Mouse (Mus musculus) kidney, adult 10 weeks (tissue): ENCODE measurements around the gene Gm20831. TPM values are rescaled to one million over a fixed set of nuclear protein-coding genes. Genes with fewer than 3 reads are reported as not detected.

Source experiments
- polyA plus RNA-seq: library from polyadenylated mRNA; stranded (reverse); fragments of 350-450 nt; fragmentation: Illumina TruSeq; extraction: RNeasy Lipid Tissue Mini Kit (QIAGEN cat#74804); gene quantifications from one replicate; pipeline ENCODE4 v1.2.3, GENCODE M21; 2014; ENCODE audit warnings: low read depth, low replicate concordance

Gm20831 gene
- polyA plus RNA-seq: not detected

GRCm38 (mm10) chrY:17874441-17874840, at the start of gene Gm20831, which contains the start of gene Gm20772:
Gene Gm20831, plus strand, starts transcription at chrY:17874741.
Gene Gm20772, plus strand, starts transcription at chrY:17874741.

GRCm38 (mm10) chrY:17846166-17846565, 28.4 kb upstream of the Gm20831 start, which contains the start of gene Gm21904:
Gene Gm21904, minus strand, starts transcription at chrY:17846266.

GRCm38 (mm10) chrY:17937230-17937629, 62.7 kb downstream of the Gm20831 start, which contains the start of gene Srsy:
Gene Srsy, minus strand, starts transcription at chrY:17937330.

Other genes with a start within 250 kb of the Gm20831 start
- gene Gm21904, start 28.5 kb upstream of the Gm20831 start, polyA plus RNA-seq: not detected
- not detected for gene Gm20772, start within 50 bp of the Gm20831 start, polyA plus RNA-seq
- gene Srsy, start 62.6 kb downstream of the Gm20831 start, polyA plus RNA-seq: not detected
- not detected for gene Gm21764, start 187.1 kb downstream of the Gm20831 start, polyA plus RNA-seq
- not detected for gene Ssty1, start 214.4 kb downstream of the Gm20831 start, polyA plus RNA-seq